Mouse (Mus musculus) induced T-regulatory cell, adult 2 months (primary cell): Measurements from ENCODE around the gene Zfp219.
"Not testable (repeated sequence)": the region's sequence is repeated elsewhere in the genome, so short reads cannot be mapped to it uniquely, and the experiment has no call there.

Experiments
- DNase-seq: peaks from one replicate; pipeline ENCODE4 v3.0.0-alpha.2; 2012; ENCODE audit warnings: low read depth

Gene Zfp219

GRCm38 (mm10) chr14:52020486-52021137, at the start of gene Zfp219:
Gene Zfp219, minus strand, starts transcription at chr14:52020733.
- peak; percentile 78 for DNase-seq

DNA sequence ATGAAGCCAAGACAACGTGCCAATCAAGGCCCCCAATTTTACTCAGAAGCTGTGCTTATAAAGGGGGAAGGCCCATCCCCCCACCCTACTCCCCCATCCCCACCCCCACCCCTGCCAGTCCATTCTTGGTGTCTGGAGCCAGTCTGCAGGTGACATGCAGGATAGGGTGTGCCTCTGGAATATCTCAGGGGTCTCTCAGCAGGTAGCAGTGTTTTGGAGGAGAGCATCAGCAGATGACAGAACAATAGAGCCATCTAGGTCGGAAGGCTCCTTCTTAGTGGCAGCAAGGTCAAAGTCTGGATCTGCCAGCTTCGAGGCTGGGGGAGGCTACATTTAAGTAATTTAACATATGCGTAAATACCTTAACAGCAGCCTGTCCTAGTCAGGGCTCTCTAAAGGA, 45.6 kb upstream of the Zfp219 start:
- no peak for DNase-seq

GRCm38 (mm10) chr14:52061798-52062197, 41.3 kb upstream of the Zfp219 start:
- no peak for DNase-seq

- DNase-seq = no peak
Measured at GRCm38 (mm10) chr14:52060800-52061199, 40.3 kb upstream of the Zfp219 start.

DNA sequence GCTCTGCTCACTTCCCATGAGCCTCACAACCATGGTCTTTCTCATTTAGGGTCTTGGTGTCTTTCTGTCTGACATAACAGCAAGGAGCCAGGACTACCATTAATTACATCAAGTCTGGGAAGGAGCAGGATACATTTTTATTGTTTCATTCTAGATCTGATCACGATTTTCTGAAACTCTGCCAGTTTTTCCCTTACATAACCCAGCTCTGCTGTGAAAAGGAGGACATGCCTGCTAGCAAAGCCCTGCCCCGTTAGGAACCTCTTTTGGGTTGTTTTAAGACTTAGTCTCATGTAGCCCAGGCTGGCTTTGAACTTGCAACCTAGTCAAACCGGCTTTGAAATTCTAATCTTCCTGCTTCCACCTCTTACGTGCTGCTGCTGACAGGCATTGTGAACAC, 39.4 kb upstream of the Zfp219 start:
- DNase-seq = no peak

DNA sequence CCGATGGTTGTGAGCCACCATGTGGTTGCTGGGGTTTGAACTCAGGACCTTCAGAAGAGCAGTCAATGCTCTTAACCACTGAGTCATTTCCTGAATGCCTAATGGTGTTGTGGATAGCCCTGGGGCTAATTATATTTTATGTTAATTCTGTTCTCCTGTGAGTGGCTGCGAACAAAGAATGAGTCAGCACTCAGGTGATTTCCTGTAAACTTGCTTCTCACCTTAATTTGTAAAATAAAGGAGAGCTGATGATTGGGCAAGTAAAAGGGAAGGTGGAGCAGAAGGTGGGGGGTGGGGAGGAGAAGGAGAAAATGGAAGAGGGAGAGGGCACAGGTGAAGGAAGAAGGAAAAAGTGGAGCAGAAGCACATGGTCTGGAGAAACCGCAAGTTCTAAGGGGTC, 32.2 kb upstream of the Zfp219 start:
- DNase-seq = not testable (repeated sequence)

DNA sequence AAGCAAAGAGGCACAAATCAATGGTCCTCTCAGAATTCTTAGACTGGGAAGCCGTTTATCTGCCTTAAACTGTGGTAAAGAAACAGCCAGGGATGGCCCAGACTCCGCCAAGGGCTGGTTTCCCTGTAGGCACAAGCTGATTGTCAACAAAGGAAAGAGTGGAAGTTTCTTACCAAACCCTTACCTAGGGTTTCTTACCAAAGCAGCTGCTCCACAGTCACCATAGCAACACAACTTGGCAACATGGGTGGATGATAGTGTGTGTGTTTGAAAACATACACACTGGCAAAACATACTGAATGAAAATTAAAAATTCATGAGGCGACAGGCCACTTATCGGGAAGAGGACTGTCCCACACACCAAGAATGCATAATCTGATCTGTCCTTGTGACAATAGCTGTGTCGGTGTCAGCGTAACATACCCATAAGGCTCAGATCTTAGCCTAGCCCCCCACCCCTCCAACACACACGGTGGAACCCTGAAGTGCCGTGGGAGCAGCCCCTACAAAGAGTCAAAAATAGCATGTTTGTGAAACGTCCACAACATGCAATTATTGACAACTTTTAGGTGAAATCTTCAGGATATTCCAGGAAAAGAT, 25.5 kb upstream of the Zfp219 start:
- DNase-seq = no peak

DNA sequence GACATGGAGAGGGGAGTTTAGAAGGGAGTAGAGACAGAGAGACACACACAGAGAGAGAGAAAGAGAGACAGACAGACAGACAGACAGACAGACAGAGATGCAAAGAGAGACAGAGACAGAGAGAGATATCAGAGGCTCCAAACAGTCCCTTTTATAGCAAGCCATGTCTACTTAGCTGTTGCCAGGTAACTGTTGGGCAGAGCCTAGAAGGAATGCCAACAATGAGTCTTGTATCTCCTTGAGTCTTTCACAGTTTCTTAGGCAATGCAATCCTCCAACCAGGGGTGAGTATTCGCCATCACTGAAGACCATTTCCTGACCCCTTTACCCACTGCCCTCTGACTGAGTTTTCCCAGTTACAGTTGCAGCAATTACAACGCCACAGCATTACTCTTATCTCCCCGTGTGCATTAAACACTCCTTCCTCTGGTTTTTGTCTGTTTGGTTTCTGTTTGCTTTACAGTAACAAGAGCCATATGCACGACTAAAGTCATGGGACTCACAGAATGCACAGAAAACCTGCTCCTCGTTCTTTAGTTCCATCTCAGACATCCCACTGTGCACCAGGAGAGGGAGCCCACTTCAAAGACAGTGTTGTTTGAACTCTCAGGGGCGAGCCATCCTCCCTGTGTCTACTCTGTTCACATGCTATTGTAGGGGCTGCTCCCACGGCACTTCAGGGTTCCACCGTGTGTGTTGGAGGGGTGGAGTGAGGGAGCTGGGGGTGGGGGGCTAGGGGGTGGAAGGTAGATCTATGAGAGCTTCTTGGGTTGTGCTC, 24.6 kb upstream of the Zfp219 start:
- peak; percentile 48 for DNase-seq

GRCm38 (mm10) chr14:52043446-52043845, 22.9 kb upstream of the Zfp219 start:
- no peak for DNase-seq

- not testable (repeated sequence) for DNase-seq
Measured at GRCm38 (mm10) chr14:52042359-52042758, 21.8 kb upstream of the Zfp219 start, which contains the start of gene Olfr221. Gene Olfr221, minus strand, starts transcription at chr14:52042459.

DNA sequence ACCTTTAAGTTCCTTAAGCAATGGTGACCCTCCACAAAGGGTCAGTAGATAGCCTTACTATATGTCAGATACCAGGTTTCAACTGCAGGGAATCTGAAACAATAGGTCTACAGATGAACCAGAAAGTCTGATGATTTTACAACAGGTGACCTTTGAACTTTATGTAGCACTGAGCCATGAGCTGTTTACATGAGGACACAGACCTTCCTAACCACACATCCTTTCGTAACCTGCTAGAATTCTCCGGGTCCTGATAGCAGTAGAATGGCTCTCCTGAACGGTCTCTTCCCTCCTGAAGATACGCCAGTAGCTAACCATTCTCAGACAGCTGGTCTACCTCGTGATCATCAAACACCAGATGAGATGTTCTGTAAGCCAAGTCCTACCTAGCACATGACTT, 18.8 kb upstream of the Zfp219 start:
- no peak for DNase-seq

- DNase-seq = no peak
Measured at GRCm38 (mm10) chr14:52035926-52036325, 15.4 kb upstream of the Zfp219 start.

DNA sequence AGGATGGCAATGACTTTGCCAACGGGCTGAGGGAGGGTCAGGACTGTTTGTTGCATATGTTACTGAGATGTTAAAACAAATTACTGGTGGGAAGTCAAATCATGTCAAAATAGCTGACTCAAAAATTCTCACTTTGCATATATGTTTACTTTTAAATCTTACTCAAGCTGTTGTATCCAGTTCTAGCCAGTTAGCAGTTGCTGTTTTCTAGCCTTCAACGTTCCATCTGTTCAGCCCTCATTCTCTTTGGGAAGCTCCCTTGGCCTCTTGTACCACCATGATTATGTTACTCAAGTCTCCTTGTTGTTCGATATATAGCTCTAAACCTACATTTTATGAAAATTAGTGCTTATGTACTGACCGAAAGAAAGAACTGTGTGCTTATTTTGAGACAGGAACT, 5.8 kb upstream of the Zfp219 start:
- no peak for DNase-seq

- no peak for DNase-seq
Measured at GRCm38 (mm10) chr14:52024133-52024532, 3.6 kb upstream of the Zfp219 start.

- peak; percentile 98 for DNase-seq
Measured at GRCm38 (mm10) chr14:52022709-52023459, 2.4 kb upstream of the Zfp219 start.

DNA sequence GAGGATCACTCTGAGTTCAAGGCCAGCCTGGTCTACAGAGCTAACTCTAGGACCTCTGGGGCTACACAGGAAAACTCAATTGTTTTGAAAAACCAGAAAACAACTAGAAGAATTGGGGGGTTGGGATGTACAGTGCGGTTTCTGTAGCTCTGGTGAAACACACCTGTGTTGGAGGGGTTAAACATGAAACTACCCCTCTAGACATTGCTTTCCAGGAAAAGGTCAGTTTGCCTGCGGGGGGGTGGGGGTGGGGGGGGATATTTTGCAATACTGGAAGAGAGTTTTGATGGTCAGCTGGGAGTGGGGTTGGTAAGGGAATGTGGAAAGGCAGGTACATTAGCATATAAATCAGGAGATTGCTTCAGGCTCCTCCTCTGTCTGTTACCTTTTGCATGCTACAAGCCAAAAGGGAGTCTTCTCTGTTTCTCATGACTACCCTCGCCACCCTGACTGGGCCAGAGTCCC, 1.7 kb upstream of the Zfp219 start:
- no peak for DNase-seq

DNA sequence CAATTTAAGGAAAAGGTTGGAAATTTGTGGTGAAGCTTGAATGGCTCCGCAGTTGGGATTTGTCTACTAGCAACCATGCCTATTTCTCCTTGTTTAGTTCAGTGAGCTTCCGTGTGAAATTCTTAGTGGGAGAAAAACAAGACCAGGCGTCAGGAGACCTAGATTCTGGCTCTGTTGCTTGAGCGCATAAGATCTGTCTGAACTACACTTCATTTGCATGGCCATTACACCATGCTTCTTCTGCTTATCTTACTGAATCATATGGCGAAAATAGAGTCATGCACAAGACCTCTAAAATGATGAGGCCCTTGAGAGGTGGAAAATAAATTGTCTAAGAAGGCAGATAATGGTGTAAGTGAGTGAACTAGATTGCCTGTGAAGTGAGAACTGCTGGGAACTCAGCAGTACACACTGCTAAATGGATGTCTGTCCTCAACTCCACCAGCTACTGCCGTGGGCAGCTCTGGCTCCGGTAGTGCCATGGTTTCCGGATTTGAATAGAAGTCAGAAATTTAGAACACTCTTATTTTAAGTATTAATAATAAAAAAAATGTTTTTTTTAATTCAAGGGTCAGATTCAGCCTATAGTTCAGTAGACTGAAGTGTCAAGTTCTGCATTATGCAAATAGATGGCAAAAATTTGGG, 1.2 kb upstream of the Zfp219 start:
- peak; percentile 39 for DNase-seq

DNA sequence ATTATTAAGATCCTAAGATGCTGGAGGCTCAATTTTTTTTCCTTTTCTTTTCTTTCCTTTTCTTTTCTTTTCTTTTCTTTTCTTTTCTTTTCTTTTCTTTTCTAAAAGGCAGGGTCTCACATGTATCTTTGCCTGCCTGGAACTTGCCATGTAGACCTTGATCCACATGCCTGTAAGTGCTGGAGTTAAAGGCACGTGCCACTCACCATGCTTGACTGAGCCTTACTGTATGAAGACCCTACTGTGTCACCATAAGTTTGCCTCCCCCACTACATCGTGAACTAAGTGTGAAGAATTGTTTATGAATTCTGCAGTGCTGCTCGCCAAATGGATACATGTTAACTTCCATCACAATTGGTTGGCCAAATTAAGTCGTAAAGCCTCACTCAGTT, 601 bp upstream of the Zfp219 start:
- DNase-seq = no peak

- peak; percentile 98 for DNase-seq
Measured at GRCm38 (mm10) chr14:52019590-52020340, 768 bp downstream of the Zfp219 start.

GRCm38 (mm10) chr14:52019051-52019589, 1.4 kb downstream of the Zfp219 start:
- no peak for DNase-seq
